Comparison of ENCODE assay signal across 20 mouse cellular contexts in the genomic region with DNA sequence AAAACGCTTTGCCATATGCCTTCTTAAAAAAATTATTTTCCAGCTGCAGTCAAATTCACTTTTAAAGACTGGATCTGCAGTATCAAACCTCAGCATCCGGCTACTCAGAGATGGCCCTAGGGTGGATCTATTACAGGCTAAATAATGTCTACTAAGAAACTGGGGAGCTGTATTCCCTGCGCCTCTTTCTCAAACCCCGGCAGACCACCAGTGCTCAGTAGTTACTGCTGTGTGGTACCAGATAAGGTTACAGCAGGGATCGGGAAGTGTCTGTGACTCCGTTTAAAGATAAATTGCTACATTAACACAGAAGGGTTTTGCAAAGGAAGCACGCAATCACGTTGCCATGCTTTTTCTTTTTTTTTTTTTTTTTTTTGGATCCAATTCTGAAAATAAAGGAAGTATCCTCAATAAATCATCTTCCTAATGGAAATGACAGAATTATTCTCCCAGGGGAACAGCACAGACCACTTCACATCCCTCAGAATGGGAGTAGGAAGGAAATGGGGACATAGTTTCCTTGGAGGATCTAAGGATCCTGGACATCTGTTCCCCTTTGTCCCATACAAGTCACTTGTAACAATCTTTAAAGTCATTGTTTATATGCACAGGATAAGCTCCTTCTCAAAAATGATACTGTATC.
DNase-seq lines count a peak whose midpoint lies in the region; TF ChIP-seq lines count a peak whose summit lies in the region.
"Had no signal": no experiment of that assay in that cellular context is flagged by ENCODE, and none has a peak within 500 bp of the region (broad histone marks: within the 10 kb centered on the region; RNA-seq: fewer than 3 reads in every experiment).

No protein-coding gene starts in this region.

- H3K79me2 ChIP-seq in liver, adult 2 months (ENCODE audit: control insufficient read depth, insufficient read depth, low read length): no peaks in the 10 kb centered on the region

- H3K4me3 ChIP-seq in liver, adult 2 months (ENCODE audit: insufficient read depth, low read depth, low read length): no peak overlapping the region
- H3K4me3 ChIP-seq in testis, adult 2 months (ENCODE audit: control insufficient read depth, low read depth, low read length): peak overlapping the region; percentile 43; the same call in 1 of the 2 replicates
- H3K4me3 ChIP-seq: embryonic facial prominence, embryonic 12.5 days; forebrain, embryonic 15.5 days; intestine, embryonic 15.5 days; limb, embryonic 12.5 days; neural tube, embryonic 12.5 days; stomach, embryonic 15.5 days had no signal

- H3K27ac ChIP-seq in liver, adult 2 months (replicated peaks; ENCODE audit: insufficient read depth, low read depth, low read length): no peak overlapping the region
- no peak overlapping the region for H3K27ac ChIP-seq in testis, adult 2 months (ENCODE audit: control insufficient read depth, insufficient read depth, low read depth, low read length)
- H3K27ac ChIP-seq: embryonic facial prominence, embryonic 12.5 days; forebrain, embryonic 15.5 days; hindbrain, embryonic 14.5 days; intestine, embryonic 15.5 days; limb, embryonic 12.5 days; neural tube, embryonic 12.5 days; stomach, embryonic 15.5 days had no signal

- WGBS in liver, adult 2 months: 66% methylated on average over 8 of the region's 8 CpGs

- TF ChIP-seq CTCF in liver, adult 2 months (IDR thresholded peaks at IDR 0.05; ENCODE audit: low read depth, low read length): no peak
- TF ChIP-seq CTCF in testis, adult 2 months (IDR thresholded peaks at IDR 0.05; ENCODE audit: control insufficient read depth, insufficient read depth, insufficient replicate concordance, low read depth, low read length): no peak

- H3K36me3 ChIP-seq in liver, adult 2 months (ENCODE audit: control insufficient read depth, insufficient read depth, low read length): no peaks in the 10 kb centered on the region
- no peaks in the 10 kb centered on the region for H3K36me3 ChIP-seq in testis, adult 2 months (ENCODE audit: control insufficient read depth, insufficient read depth, low read length)
- H3K36me3 ChIP-seq: embryonic facial prominence, embryonic 12.5 days; forebrain, embryonic 15.5 days; intestine, embryonic 15.5 days; limb, embryonic 12.5 days; neural tube, embryonic 12.5 days; stomach, embryonic 15.5 days had no signal

- H3K27me3 ChIP-seq in liver, adult 2 months (ENCODE audit: control insufficient read depth, insufficient read depth, low read length): no peaks in the 10 kb centered on the region
- H3K27me3 ChIP-seq in testis, adult 2 months (ENCODE audit: control insufficient read depth, insufficient read depth, low read length): no peaks in the 10 kb centered on the region
- H3K27me3 ChIP-seq: embryonic facial prominence, embryonic 12.5 days; forebrain, embryonic 15.5 days; intestine, embryonic 15.5 days; limb, embryonic 12.5 days; neural tube, embryonic 12.5 days; stomach, embryonic 15.5 days had no signal

- peak; percentile 4 to 30 for DNase-seq in heart, adult 9 months (ENCODE audit: low spot score in 2 of 2)
- no peak for DNase-seq in heart, postnatal 4 days
- DNase-seq in liver, adult 2 months (ENCODE audit: extremely low read depth, low read depth, low spot score): peak; percentile 17
- no peak for DNase-seq in liver
- DNase-seq in testis, postnatal 14 days (ENCODE audit: low spot score): no peak
- DNase-seq in layer of hippocampus, postnatal 36 days: no peak
- no peak for DNase-seq in right cerebral cortex, adult 2 months (ENCODE audit: low spot score in 2 of 2)
- DNase-seq: adrenal gland, postnatal 14 days; cerebellum, adult 18-20 months; lung, postnatal 36 days; spleen, adult 18-20 months; thymus, postnatal 14 days had no signal

- TF ChIP-seq POLR2A in liver, adult 2 months (IDR thresholded peaks at IDR 0.05; ENCODE audit: extremely low read depth, insufficient read depth, low read length): no peak
- no peak for TF ChIP-seq POLR2A in testis, adult 2 months (IDR thresholded peaks at IDR 0.05; ENCODE audit: control insufficient read depth, low read depth, low read length)

- no peaks in the 10 kb centered on the region for H3K4me1 ChIP-seq in liver, adult 2 months (ENCODE audit: control insufficient read depth, insufficient read depth, low read length)
- H3K4me1 ChIP-seq in testis, adult 2 months (ENCODE audit: control insufficient read depth, insufficient read depth, low read length): peaks cover 5% of the 10 kb centered on the region
- H3K4me1 ChIP-seq: embryonic facial prominence, embryonic 12.5 days; forebrain, embryonic 15.5 days; intestine, embryonic 15.5 days; limb, embryonic 12.5 days; neural tube, embryonic 12.5 days; stomach, embryonic 15.5 days had no signal

- no peak overlapping the region for H3K9ac ChIP-seq in liver, adult 2 months (ENCODE audit: low read depth, low read length)
- H3K9ac ChIP-seq: embryonic facial prominence, embryonic 12.5 days; forebrain, embryonic 15.5 days; hindbrain, embryonic 14.5 days; intestine, embryonic 15.5 days; limb, embryonic 12.5 days; neural tube, embryonic 12.5 days; stomach, embryonic 15.5 days had no signal

Comparison
In these comparisons a context has a peak if more than half of its experiments do, and no peak if none do; other contexts are left out.
1. DNase-seq: peak in heart, adult 9 months (2 of 2) and liver, adult 2 months (single experiment); none in heart, postnatal 4 days (single experiment), liver (single experiment), testis, postnatal 14 days (single experiment), layer of hippocampus, postnatal 36 days (0 of 2) and right cerebral cortex, adult 2 months (0 of 2).